Mouse (Mus musculus) liver, adult 2 months (tissue): Measurements from ENCODE around the gene 2310046K23Rik. TPM values are rescaled to one million over a fixed set of nuclear protein-coding genes. Genes with fewer than 3 reads are reported as not detected.
A peak's percentile ranks its signal among the peaks of the same experiment; 100 is the strongest.

ENCODE experiments used
- DNase-seq: peaks from one replicate; pipeline ENCODE4 v3.0.0-alpha.2; 2011; ENCODE audit warnings: low read depth, low spot score; ENCODE audit errors: extremely low read depth
- H3K27ac ChIP-seq: fragments of 200-500 bp; replicated peaks from 2 replicates; pipeline ENCODE4 v1.5.1; 2012; ENCODE audit warnings: low read depth, mild to moderate bottlenecking, control low read depth, inconsistent platforms, low read length; ENCODE audit not compliant: insufficient read depth
- H3K27me3 ChIP-seq: fragments of 200-500 bp; 2 replicates; pipeline ENCODE4 v1.6.1; 2012; ENCODE audit warnings: mild to moderate bottlenecking, moderate library complexity, low read length, inconsistent platforms; ENCODE audit not compliant: control insufficient read depth, insufficient read depth
- H3K36me3 ChIP-seq: fragments of 200-500 bp; 2 replicates; pipeline ENCODE4 v1.6.1; 2012; ENCODE audit warnings: low read length, inconsistent platforms; ENCODE audit not compliant: control insufficient read depth, insufficient read depth
- H3K4me1 ChIP-seq: fragments of 200-500 bp; 2 replicates; pipeline ENCODE4 v1.6.1; 2011; ENCODE audit warnings: low read length; ENCODE audit not compliant: control insufficient read depth, insufficient read depth
- H3K4me3 ChIP-seq: fragments of 200-500 bp; 2 replicates; pipeline ENCODE4 v1.5.1; 2011; ENCODE audit warnings: low read depth, mild to moderate bottlenecking, control low read depth, low read length, moderate library complexity; ENCODE audit not compliant: insufficient read depth
- H3K79me2 ChIP-seq: fragments of 200-500 bp; 2 replicates; pipeline ENCODE4 v1.6.1; 2012; ENCODE audit warnings: inconsistent platforms, mild to moderate bottlenecking, low read length, moderate library complexity; ENCODE audit not compliant: control insufficient read depth, insufficient read depth
- H3K9ac ChIP-seq: fragments of 200-500 bp; 2 replicates; pipeline ENCODE4 v1.6.1; 2012; ENCODE audit warnings: low read depth, mild to moderate bottlenecking, control low read depth, inconsistent platforms, low read length
- CTCF ChIP-seq: fragments of 200-500 bp; IDR thresholded peaks from 2 replicates; pipeline ENCODE4 v1.5.1; 2011; ENCODE audit warnings: low read depth, low read length, control low read depth
- POLR2A ChIP-seq: fragments of 200-500 bp; IDR thresholded peaks from 2 replicates; pipeline ENCODE4 v1.6.1; 2011; ENCODE audit warnings: low read length, control low read depth; ENCODE audit not compliant: insufficient read depth; ENCODE audit errors: extremely low read depth
- WGBS: fragments of 180-500 bp; shearing (Covaris S2); methylation state at CpG from one replicate; pipeline ENCODE4 v1.1.7; 2018; 5-methylcytosine and 5-hydroxymethylcytosine counted together
- polyA plus RNA-seq: library from polyadenylated mRNA; depleted of rRNA; stranded (reverse); fragments of >200 nt; gene quantifications from 2 replicates; pipeline ENCODE4 v1.2.3, GENCODE M21; 2012
- total RNA-seq: library from RNA; depleted of rRNA; stranded (reverse); fragments of >200 nt; gene quantifications from 2 replicates; pipeline ENCODE4 v1.2.3, GENCODE M21; 2014

Gene 2310046K23Rik
- total and polyA plus RNA-seq, 2 experiments: not detected

DNA sequence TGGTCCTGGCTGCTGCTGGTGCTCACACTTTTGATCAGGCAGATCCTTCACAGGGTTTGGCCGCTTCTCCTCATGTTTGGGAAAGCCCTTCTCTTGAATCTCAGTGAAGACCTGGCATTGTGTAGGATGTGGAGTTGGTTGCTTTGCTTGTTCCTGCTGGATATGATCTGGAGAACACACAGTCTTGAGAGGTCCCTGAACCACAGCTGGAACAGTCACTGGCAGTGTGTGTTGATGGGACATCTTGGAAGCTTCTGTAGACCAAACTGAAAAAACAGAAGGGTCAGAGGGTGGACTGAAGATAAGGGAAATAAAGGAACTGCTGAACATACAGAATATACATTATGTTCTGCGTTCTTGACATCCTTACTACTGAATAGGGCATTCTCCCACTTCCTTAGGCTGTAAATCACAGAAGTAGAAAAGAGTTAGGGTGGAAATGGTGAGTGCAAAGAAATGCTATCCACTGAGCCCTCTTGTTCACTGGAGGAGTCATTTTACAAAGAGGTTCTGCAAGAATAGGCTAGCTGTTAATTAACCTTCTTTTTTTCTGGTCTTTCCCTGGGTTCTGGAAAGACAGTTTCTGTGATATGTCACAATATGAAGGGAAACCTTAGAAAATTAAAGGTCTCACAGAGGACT, 38.3 kb upstream of the 2310046K23Rik start:
- Histone ChIP-seq H3K27me3 (no peaks in the 10 kb centered on the region), H3K36me3 (no peaks in the 10 kb centered on the region), H3K79me2 (no peaks in the 10 kb centered on the region), H3K4me3 (no peak overlapping the region), H3K9ac (no peak overlapping the region), H3K4me1 (no peaks in the 10 kb centered on the region), H3K27ac (no peak overlapping the region)
- WGBS: 77% methylated on average over 2 of the region's 2 CpGs
- no peak for TF ChIP-seq CTCF
- TF ChIP-seq POLR2A: no peak
- DNase-seq: no peak

DNA sequence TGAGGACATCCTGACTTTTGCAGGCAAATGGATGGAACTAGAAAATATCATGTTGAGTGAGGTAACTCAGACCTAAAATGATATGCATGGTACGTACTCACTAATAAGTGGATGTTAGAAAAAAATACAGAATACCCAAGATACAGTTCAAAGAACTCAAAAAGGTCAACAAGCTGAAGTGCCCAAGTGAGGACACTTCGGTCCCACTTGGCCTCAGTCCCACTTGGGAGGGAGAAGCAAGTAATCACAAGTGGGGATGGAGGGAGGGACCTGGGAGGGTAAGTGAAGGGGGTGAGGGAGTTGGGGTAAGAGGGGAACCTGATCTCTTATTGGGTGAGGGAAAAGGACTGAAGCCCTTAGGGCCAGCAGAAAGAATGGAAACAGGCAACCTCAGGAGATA, 34.4 kb upstream of the 2310046K23Rik start:
- H3K4me3 ChIP-seq: no peak overlapping the region
- H3K27me3 ChIP-seq: no peaks in the 10 kb centered on the region
- no peaks in the 10 kb centered on the region for H3K36me3 ChIP-seq
- TF ChIP-seq POLR2A (no peak), CTCF (no peak)
- no peaks in the 10 kb centered on the region for H3K79me2 ChIP-seq
- 87% methylated on average over 2 of the region's 2 CpGs for WGBS
- no peak overlapping the region for H3K27ac ChIP-seq
- DNase-seq: no peak
- no peak overlapping the region for H3K9ac ChIP-seq
- no peaks in the 10 kb centered on the region for H3K4me1 ChIP-seq

DNA sequence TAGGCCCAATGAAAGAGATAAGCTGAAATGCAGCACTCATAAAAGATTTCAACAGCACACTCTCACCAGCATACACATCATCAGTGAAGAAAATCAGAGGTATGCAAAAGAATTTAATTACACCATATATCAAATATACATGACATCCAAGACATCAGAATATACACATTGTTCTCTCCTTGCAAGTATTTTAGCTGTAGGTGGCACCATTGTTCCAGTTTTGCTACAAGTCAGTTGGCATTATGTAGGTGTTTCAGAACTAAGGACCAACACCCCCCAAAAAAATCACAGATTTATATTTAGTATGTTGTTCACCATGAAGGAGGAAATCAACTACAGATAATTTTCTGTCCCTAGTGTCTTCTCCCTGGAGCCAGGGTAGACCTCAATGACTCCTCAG, 31.1 kb upstream of the 2310046K23Rik start:
- no peaks in the 10 kb centered on the region for H3K27me3 ChIP-seq
- no peaks in the 10 kb centered on the region for H3K4me1 ChIP-seq
- H3K79me2 ChIP-seq: no peaks in the 10 kb centered on the region
- peak; percentile 42 for DNase-seq
- no peak overlapping the region for H3K4me3 ChIP-seq
- no peak overlapping the region for H3K9ac ChIP-seq
- no peaks in the 10 kb centered on the region for H3K36me3 ChIP-seq
- TF ChIP-seq POLR2A: no peak
- peak; percentile 30; the same call in 1 of the 2 replicates for TF ChIP-seq CTCF
- no peak overlapping the region for H3K27ac ChIP-seq

DNA sequence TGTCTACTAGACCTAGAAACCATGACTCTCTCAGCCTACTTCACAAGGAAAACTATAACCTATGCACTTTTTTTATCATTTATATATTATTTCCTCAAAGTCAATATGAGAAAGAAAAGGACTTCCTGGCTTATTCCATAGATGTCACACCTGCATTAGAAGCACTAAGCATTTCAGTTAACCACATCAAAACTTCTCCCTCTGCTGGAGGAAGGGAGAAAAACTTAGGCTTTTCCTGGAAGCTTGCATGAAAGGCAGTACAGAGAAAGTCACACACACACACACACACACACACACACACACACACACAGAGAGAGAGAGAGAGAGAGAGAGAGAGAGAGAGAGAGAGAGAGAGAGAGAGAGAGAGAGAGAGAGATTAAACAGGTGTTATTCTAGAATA, 22.0 kb downstream of the 2310046K23Rik start:
- DNase-seq: peak; percentile 11
- Histone ChIP-seq H3K27me3 (no peaks in the 10 kb centered on the region), H3K79me2 (no peaks in the 10 kb centered on the region), H3K36me3 (no peaks in the 10 kb centered on the region), H3K4me1 (no peaks in the 10 kb centered on the region), H3K4me3 (no peak overlapping the region), H3K9ac (no peak overlapping the region), H3K27ac (no peak overlapping the region)
- TF ChIP-seq POLR2A: no peak
- TF ChIP-seq CTCF: no peak

DNA sequence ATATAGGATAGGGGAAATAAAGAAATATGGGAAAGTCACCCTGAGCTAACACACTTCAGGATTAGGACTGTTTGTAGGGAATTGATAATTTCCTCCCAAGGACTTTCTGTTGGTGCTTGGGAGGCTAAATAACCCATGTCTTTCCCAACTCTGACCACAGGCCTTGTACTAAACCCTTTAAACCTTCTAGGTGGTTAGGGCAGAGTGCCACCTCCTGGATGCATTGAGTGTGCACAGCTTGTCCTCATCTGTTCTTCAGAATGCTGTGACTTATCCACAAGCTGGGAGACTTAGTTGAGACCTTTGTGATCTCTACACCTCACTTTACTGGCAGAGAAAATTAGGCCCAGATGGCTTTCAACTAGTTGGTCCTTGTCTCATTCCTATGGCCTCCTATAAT, 23.5 kb downstream of the 2310046K23Rik start:
- H3K9ac ChIP-seq: no peak overlapping the region
- TF ChIP-seq POLR2A (no peak), CTCF (peak; percentile 24; the same call in 1 of the 2 replicates)
- peak; percentile 10 for DNase-seq

DNA sequence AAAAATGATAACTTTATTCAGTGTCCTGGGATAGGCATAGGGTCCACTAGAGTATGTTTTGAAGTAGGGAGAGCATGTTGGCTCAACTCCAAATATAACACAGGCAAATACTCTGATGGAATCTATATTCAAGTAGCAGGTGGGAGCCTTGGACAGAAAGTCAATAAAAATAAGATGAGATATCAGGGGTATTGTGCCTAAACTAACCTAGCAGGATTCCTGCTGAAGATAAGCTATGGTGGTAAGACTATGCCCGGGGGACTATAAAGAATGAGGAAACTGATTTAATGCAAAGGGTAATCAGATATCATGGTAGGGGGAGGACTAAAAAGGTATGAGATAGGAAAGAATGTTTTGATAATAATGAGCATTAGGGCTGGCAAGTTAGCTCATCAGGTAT, 26.1 kb downstream of the 2310046K23Rik start:
- TF ChIP-seq CTCF (no peak), POLR2A (no peak)
- H3K4me3 ChIP-seq: no peak overlapping the region
- DNase-seq: no peak
- H3K4me1 ChIP-seq: no peaks in the 10 kb centered on the region
- H3K79me2 ChIP-seq: no peaks in the 10 kb centered on the region
- H3K27me3 ChIP-seq: no peaks in the 10 kb centered on the region
- no peaks in the 10 kb centered on the region for H3K36me3 ChIP-seq
- no peak overlapping the region for H3K9ac ChIP-seq
- H3K27ac ChIP-seq: no peak overlapping the region
- WGBS: 79% methylated on average over 1 of the region's 1 CpGs

More for the DNA sequence above, 23.5 kb downstream of the 2310046K23Rik start:
- H3K36me3 ChIP-seq: no peaks in the 10 kb centered on the region
- no peaks in the 10 kb centered on the region for H3K4me1 ChIP-seq
- H3K27ac ChIP-seq: no peak overlapping the region
- H3K27me3 ChIP-seq: no peaks in the 10 kb centered on the region
- no peak overlapping the region for H3K4me3 ChIP-seq
- no peaks in the 10 kb centered on the region for H3K79me2 ChIP-seq
